Mouse (Mus musculus) retina, postnatal 7 days (tissue): ENCODE measurements around the gene Rnls.

Source experiments
- DNase-seq: peaks from one replicate; pipeline ENCODE4 v3.0.0-alpha.2; 2012; ENCODE audit warnings: low read depth, low spot score

The Rnls gene

DNA sequence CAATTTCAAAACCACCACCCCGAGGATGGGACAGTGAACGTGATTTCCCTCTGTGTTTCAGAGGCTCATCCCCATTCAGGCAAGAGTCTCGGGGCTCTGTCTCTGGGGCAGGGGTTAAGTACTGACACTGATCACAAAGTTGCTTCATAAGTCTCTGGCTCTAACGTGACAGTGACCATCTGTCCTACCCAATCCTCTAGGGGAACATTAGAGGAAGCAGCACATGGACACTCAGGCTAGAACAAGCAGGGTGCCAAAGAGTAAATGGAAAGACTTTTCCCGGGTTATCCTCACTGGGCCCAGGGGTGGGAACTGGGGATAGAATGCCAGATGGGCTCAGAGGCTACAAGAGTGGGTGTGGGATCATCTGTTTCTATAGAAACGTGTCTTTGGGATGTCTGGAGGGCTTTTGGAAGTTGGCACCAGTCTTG lies 282.1 kb downstream of the Rnls start:
- no peak for DNase-seq

GRCm38 (mm10) chr19:33109141-33109540 lies 283.0 kb downstream of the Rnls start:
- DNase-seq: no peak

DNA sequence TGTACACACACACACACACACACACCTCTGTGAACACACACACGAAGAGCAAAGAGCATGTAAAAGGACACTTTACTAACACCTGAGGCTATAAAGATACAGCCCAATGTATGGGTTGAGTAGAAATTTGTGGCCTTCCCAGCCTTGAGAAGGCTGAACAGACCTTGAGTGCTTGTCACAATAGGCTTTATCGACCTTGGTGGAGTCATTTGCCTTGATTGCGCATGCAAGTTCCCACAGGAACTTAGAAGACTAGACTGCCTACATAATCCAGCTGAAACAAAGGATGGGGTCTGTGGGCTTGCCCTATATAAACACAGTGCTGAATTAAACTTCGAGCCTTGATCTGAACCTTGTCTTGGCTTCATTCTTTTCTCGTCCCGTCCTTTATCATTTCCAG lies 288.2 kb downstream of the Rnls start:
- DNase-seq: no peak

GRCm38 (mm10) chr19:33102783-33103139 lies 289.3 kb downstream of the Rnls start:
- DNase-seq: no peak

- no peak for DNase-seq
Measured at GRCm38 (mm10) chr19:33102008-33102782, 289.9 kb downstream of the Rnls start.

DNA sequence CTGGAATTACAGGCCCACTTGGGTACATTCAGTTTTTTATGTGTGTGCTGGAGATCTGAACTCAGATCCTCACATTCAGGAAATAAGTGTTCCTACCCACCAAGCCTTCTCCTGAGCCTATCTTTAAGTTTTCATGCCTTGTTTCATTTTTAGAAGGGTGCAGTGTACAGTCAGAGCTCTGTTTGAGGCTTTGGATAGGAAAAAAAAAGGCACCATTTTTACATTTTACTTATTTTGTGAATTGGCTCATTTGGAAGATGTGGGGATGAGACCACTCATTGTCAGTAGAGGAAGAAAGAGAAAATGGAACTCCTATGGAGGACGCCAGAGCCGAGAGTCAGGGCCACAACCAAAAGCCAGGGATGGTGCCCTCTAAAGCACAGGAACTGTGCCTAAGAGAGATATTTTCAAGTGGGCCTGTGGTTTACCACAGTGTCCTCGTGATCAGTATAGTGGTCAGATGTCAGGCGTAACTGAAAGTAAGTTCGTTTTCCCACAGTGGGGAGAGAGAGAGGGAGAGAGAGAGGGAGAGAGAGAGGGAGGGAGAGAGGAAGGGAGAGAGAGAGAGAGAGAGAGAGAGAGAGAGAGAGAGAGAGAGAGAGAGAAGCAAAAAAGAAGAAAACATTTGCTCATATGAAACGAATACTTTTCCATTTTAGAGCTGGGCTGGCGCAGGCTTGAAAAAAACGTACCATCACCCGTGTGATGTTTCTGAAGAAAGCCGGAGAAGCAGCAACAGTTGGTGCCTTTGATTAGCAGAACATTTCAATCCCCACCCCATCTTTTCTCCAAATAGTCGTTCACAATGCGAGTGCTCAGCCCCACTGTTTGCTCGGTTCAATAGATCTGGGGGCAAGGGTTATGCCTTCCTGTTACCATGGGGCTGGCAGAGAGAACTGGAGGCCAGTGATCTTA lies 290.7 kb downstream of the Rnls start:
- no peak for DNase-seq

DNA sequence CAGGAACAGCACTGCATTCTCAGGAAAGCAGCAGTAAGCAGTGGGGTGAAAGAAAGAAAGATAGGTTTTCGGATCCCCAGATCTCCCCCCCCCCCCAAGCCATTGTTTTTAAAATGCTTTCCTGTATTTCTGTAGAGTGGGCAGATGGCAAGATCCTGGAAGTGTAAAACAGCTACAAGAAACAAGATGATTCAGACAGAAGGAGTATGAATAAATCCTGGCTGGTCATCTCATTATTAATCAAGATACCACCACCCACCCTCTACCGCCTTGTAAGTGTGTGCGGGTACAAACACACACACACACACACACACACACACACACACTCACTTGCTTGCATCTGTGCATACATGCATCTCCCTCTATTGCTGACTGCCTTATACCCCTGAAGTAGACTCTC lies 291.5 kb downstream of the Rnls start:
- DNase-seq: no peak

DNA sequence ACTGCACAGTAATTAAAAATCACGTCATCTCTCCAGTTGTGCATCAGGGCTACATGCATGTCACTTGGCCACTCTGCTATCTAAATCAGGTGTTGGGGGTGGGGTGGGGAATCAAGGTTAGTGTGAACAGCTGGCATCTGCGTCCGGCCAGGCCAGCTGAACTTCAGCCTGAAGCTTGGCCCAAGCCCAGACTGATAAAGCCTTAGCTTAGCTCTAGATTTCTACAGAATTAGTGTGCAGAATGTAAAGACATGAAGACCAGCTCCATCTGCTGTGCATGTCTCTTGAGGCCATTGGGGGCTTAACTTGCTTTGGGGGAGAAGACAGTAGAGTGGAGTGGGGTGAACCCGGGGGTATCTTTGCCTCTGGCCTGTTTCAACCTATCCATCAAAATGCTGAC lies 292.1 kb downstream of the Rnls start:
- DNase-seq: peak; percentile 29

DNA sequence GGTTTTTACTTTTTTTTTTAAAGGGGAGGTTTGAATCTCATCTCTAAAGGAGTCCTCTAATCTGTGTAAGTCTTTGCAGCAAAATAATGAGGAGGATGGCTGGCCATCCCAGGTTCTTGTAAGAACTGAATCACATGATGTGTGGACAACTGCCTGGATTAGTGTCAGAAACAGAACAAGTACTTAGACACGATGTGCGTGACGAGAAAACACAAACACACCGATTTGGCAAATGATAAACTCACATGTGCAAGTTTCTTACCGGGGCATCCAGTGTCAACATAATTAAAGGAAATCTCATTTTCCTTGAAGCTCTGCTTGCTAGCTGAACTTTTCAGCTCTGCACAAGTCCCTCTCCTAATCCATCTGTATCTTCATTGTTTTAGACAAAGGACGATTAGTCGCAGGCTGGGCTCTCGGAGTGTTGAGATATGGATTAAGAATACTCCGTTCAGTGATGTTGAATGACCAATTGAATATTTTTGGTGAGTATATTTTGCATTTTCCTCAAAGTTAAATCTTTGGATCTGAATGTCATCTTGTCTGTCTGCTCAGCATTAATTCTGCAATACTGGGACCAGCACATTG lies 292.8 kb downstream of the Rnls start:
- no peak for DNase-seq

- no peak for DNase-seq
Measured at GRCm38 (mm10) chr19:33097691-33098090, 294.4 kb downstream of the Rnls start.

- DNase-seq: no peak
Measured at GRCm38 (mm10) chr19:33096581-33096980, 295.5 kb downstream of the Rnls start.

GRCm38 (mm10) chr19:33092575-33092974 lies 299.5 kb downstream of the Rnls start:
- no peak for DNase-seq

- no peak for DNase-seq
Measured at GRCm38 (mm10) chr19:33091324-33091723, 300.8 kb downstream of the Rnls start.

DNA sequence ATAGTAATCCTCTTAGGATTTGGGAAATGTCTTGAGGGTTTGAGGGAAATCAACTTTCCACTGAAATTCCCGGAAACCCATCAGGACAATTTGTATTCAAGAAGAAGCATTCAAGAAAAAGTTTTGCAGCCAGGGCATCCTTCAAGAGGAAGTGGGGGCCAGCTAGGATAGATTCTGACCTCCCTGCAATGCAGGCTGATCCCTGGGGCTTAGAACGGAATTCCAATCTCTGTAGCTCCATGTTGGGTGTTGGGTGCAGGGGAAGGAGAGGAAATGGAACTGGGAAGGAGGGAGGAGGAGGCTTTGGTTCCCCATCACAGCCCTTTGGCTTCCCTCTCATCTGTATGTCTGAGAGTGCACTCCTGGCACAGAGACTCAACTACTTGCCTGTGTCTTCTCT lies 303.2 kb downstream of the Rnls start:
- DNase-seq: no peak

GRCm38 (mm10) chr19:33087961-33088360 lies 304.1 kb downstream of the Rnls start:
- DNase-seq: no peak
